ENCODE assay signal across 8 mouse cellular contexts in genomic region chr7:73540202-73541078, GRCm38 (mm10). TPM values are rescaled to one million over a fixed set of nuclear protein-coding genes. Genes with fewer than 3 reads are reported as not detected.
A peak's percentile ranks its signal among the peaks of the same experiment; 100 is the strongest.
DNase-seq lines count a peak whose midpoint lies in the region; ATAC-seq and TF ChIP-seq lines count a peak whose summit lies in the region.

No protein-coding gene starts in this region.

- H3K27ac ChIP-seq in kidney, postnatal 0 days: peak overlapping the region; percentile 99
- H3K27ac ChIP-seq in bone marrow, adult 2 months (ENCODE audit: control insufficient read depth, insufficient read depth, low read depth, low read length, poor library complexity): no peak overlapping the region; the same call in 1 of the 2 replicates
- H3K27ac ChIP-seq in hindbrain, embryonic 13.5 days: peak overlapping the region; percentile 79
- H3K27ac ChIP-seq in midbrain, embryonic 16.5 days (ENCODE audit: low read length): peak overlapping the region; percentile 83

- no peak for TF ChIP-seq CTCF in kidney, postnatal 0 days (IDR thresholded peaks at IDR 0.05; ENCODE audit: low read depth)
- TF ChIP-seq CTCF in bone marrow, adult 2 months (IDR thresholded peaks at IDR 0.05; ENCODE audit: control insufficient read depth, insufficient read depth, low read length): no peak

- H3K4me1 ChIP-seq in kidney, postnatal 0 days (replicated peaks; ENCODE audit: insufficient read depth, low read length): peaks cover 16% of the 10 kb centered on the region; the same call in 1 of the 2 replicates
- H3K4me1 ChIP-seq in bone marrow, adult 2 months (ENCODE audit: control insufficient read depth, insufficient read depth, low read length): no peaks in the 10 kb centered on the region; the same call in 1 of the 2 replicates
- H3K4me1 ChIP-seq in hindbrain, embryonic 13.5 days (replicated peaks): peaks cover 22% of the 10 kb centered on the region
- peaks cover 21% of the 10 kb centered on the region for H3K4me1 ChIP-seq in midbrain, embryonic 16.5 days (ENCODE audit: control insufficient read depth, insufficient read depth, low read length)

- peak overlapping the region; percentile 64 for H3K9ac ChIP-seq in kidney, postnatal 0 days (ENCODE audit: low read depth, low read length)
- H3K9ac ChIP-seq in hindbrain, embryonic 13.5 days: peak overlapping the region; percentile 71
- peak overlapping the region; percentile 65 for H3K9ac ChIP-seq in midbrain, embryonic 16.5 days (ENCODE audit: low read depth, low read length)

- TF ChIP-seq POLR2A in bone marrow, adult 2 months (IDR thresholded peaks at IDR 0.05; ENCODE audit: borderline replicate concordance, control insufficient read depth, low read depth, low read length): no peak

- peak overlapping the region; percentile 61 for H3K4me3 ChIP-seq in kidney, postnatal 0 days (replicated peaks; ENCODE audit: low read depth, low read length)
- H3K4me3 ChIP-seq in bone marrow, adult 2 months (replicated peaks; ENCODE audit: control insufficient read depth, low read depth, low read length): peak overlapping the region; percentile 62
- H3K4me3 ChIP-seq in hindbrain, embryonic 13.5 days: peak overlapping the region; percentile 66
- peak overlapping the region; percentile 64 for H3K4me3 ChIP-seq in midbrain, embryonic 16.5 days (ENCODE audit: low read depth, low read length)

- H3K27me3 ChIP-seq in kidney, postnatal 0 days (ENCODE audit: insufficient read depth, low read length): no peaks in the 10 kb centered on the region
- no peaks in the 10 kb centered on the region for H3K27me3 ChIP-seq in hindbrain, embryonic 13.5 days
- H3K27me3 ChIP-seq in midbrain, embryonic 16.5 days (ENCODE audit: control insufficient read depth, insufficient read depth, low read depth, low read length): no peaks in the 10 kb centered on the region

- WGBS in kidney, postnatal 0 days: under 1% methylated on average over 12 of the region's 12 CpGs
- WGBS in bone marrow, adult 2 months: under 1% methylated on average over 12 of the region's 12 CpGs
- 1% methylated on average over 12 of the region's 12 CpGs for WGBS in hindbrain, embryonic 13.5 days
- 2% methylated on average over 12 of the region's 12 CpGs for WGBS in midbrain, embryonic 16.5 days

- 0 out of 2 replicates have a peak, but pooled peaks cover 3% of the 10 kb centered on the region for H3K36me3 ChIP-seq in kidney, postnatal 0 days (ENCODE audit: insufficient read depth, low read length)
- peaks cover 2% of the 10 kb centered on the region; the same call in 1 of the 2 replicates for H3K36me3 ChIP-seq in hindbrain, embryonic 13.5 days
- H3K36me3 ChIP-seq in midbrain, embryonic 16.5 days (ENCODE audit: control insufficient read depth, insufficient read depth, low read length): no peaks in the 10 kb centered on the region

- peak overlapping the region; percentile 50 for H3K4me2 ChIP-seq in kidney, postnatal 0 days (ENCODE audit: low read length)
- H3K4me2 ChIP-seq in hindbrain, embryonic 13.5 days: peak overlapping the region; percentile 65
- peak overlapping the region; percentile 67 for H3K4me2 ChIP-seq in midbrain, embryonic 16.5 days (ENCODE audit: low read length)

- no peak for ATAC-seq in kidney, postnatal 0 days (replicated peaks; ENCODE audit: low FRiP score, low read depth)
- ATAC-seq in hindbrain, embryonic 13.5 days (ENCODE audit: low FRiP score): no peak
- ATAC-seq in midbrain, embryonic 16.5 days: no peak
- no peak for ATAC-seq in megakaryocyte-erythroid progenitor cell, adult 5-6 weeks (replicated peaks; ENCODE audit: low FRiP score, low TSS enrichment, poor library complexity, severe bottlenecking)

- DNase-seq in kidney, postnatal 0 days (ENCODE audit: low spot score): peak; percentile 67
- DNase-seq in kidney, adult 11 months: no peak
- no peak for DNase-seq in frontal cortex, adult 2 months (ENCODE audit: extremely low spot score in 1 of 2, low spot score in 1 of 2)
- no peak for DNase-seq in spleen, postnatal 36 days (ENCODE audit: low spot score in 2 of 2)

- no peaks in the 10 kb centered on the region for H3K9me3 ChIP-seq in kidney, postnatal 0 days (replicated peaks; ENCODE audit: low read length)
- no peaks in the 10 kb centered on the region for H3K9me3 ChIP-seq in hindbrain, embryonic 13.5 days
- H3K9me3 ChIP-seq in midbrain, embryonic 16.5 days (replicated peaks; ENCODE audit: control insufficient read depth, low read length, poor library complexity, severe bottlenecking): no peaks in the 10 kb centered on the region

RNA-seq across cellular contexts. Expression of gene Chd2, which starts 1.2 kb away (rescaled TPM):
- 41.6 and 44.1 TPM in 2 replicates for polyA plus RNA-seq in kidney, postnatal 0 days (2015; fragmentation: Nextera tagmentation; extraction: Ambion mirVana)
- polyA plus RNA-seq in bone marrow, adult 2 months (2011; ENCODE audit: insufficient read depth, insufficient read length, low replicate concordance, missing spikeins): 60.1 and 96.4 TPM in 2 replicates
- polyA plus RNA-seq in hindbrain, embryonic 13.5 days (2015; fragmentation: Nextera tagmentation; extraction: Ambion mirVana): 44.7 and 53.5 TPM in 2 replicates
- 44.8 and 49.0 TPM in 2 replicates for polyA plus RNA-seq in midbrain, embryonic 16.5 days (2015; fragmentation: Nextera tagmentation; extraction: Ambion mirVana)
- polyA plus RNA-seq in frontal cortex, adult 2 months (2012; rRNA removed): 34.3 and 37.0 TPM in 2 replicates
- 48.8 and 57.3 TPM in 2 replicates for total RNA-seq in megakaryocyte-erythroid progenitor cell, adult 5-6 weeks (2014; fragmentation: Nextera tagmentation)
- 101 and 150 TPM in 2 replicates for total RNA-seq in megakaryocyte-erythroid progenitor cell, adult 5-6 weeks (2017)
